Comparison of ENCODE assay signal across 8 mouse cellular contexts in the genomic region with DNA sequence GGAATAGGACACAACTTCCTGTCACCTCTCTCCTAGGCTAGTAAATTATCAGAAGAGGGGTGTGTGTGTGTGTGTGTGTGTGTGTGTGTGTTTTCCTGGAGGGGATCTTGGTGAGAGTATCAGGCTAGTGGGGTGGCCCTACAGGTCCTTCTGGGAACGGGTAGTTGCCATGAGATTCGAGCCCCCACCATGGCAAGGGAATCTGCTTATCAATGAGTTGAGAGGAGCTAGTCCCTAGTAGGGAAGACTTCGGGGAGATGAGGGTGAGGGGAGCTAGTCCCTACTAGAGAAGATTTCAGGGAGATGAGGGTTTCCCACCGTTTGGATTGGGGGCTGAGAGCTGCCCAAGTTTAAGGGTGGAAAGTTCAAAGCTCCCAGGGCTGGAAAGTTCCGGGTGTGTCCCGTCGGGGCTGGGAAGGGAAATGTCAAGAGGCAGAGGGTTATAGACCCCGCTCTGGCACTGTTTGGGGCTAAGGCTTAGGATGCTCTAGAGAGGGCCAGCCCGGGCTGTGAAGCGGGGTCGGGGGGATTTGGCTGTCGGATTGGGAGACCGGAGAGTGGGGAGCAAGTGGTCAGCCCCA. TPM values are rescaled to one million over a fixed set of nuclear protein-coding genes. Genes with fewer than 3 reads are reported as not detected.
DNase-seq lines count a peak whose midpoint lies in the region; ATAC-seq lines count a peak whose summit lies in the region.

No protein-coding gene starts in this region.

- H3K27me3 ChIP-seq in hindbrain, embryonic 11.5 days (ENCODE audit: control insufficient read depth, insufficient read depth, low read length) = no peaks in the 10 kb centered on the region
- H3K27me3 ChIP-seq in liver, embryonic 13.5 days = no peaks in the 10 kb centered on the region
- no peaks in the 10 kb centered on the region for H3K27me3 ChIP-seq in stomach, embryonic 16.5 days (ENCODE audit: control insufficient read depth, insufficient read depth, low read length)

- no peaks in the 10 kb centered on the region for H3K36me3 ChIP-seq in hindbrain, embryonic 11.5 days (ENCODE audit: control insufficient read depth, insufficient read depth, low read length)
- 0 out of 2 replicates have a peak, but pooled peaks cover 9% of the 10 kb centered on the region for H3K36me3 ChIP-seq in liver, embryonic 13.5 days
- H3K36me3 ChIP-seq in stomach, embryonic 16.5 days (ENCODE audit: control insufficient read depth, insufficient read depth, low read length) = 0 out of 2 replicates have a peak, but pooled peaks cover under 1% of the 10 kb centered on the region

- DNase-seq in heart, adult 8-10 months (ENCODE audit: low spot score) = peak; percentile 11
- DNase-seq in heart, postnatal 25 days (ENCODE audit: low spot score) = no peak
- DNase-seq in c-Kit-negative CD71-positive TER-119-positive erythroid progenitor cells, embryonic 14.5 days (ENCODE audit: low read depth, low spot score) = peak; percentile 28
- no peak for DNase-seq in hindbrain, embryonic 11.5 days (ENCODE audit: low spot score)
- no peak for DNase-seq in liver, embryonic 13.5 days
- no peak for DNase-seq in yolk sac, embryonic 10.5 days (ENCODE audit: low spot score)
- no peak for DNase-seq in gastrocnemius, adult 18-20 months (ENCODE audit: low spot score)

- ATAC-seq in hindbrain, embryonic 11.5 days (ENCODE audit: low FRiP score) = peak; percentile 4
- ATAC-seq in liver, embryonic 13.5 days (ENCODE audit: low read depth) = peak; percentile 29
- no peak for ATAC-seq in stomach, embryonic 16.5 days (ENCODE audit: insufficient read depth, low FRiP score)

- H3K4me1 ChIP-seq in hindbrain, embryonic 11.5 days (replicated peaks; ENCODE audit: control insufficient read depth, insufficient read depth, low read length) = no peaks in the 10 kb centered on the region
- H3K4me1 ChIP-seq in liver, embryonic 13.5 days (replicated peaks) = peaks cover 44% of the 10 kb centered on the region
- H3K4me1 ChIP-seq in stomach, embryonic 16.5 days (ENCODE audit: control insufficient read depth, insufficient read depth, low read length) = peaks cover 16% of the 10 kb centered on the region

- H3K27ac ChIP-seq in hindbrain, embryonic 11.5 days (ENCODE audit: low read depth, low read length) = peak overlapping the region; percentile 56
- peak overlapping the region; percentile 78 for H3K27ac ChIP-seq in liver, embryonic 13.5 days
- H3K27ac ChIP-seq in stomach, embryonic 16.5 days (ENCODE audit: low read length) = peak overlapping the region; percentile 93

- no peaks in the 10 kb centered on the region for H3K9me3 ChIP-seq in hindbrain, embryonic 11.5 days (ENCODE audit: control insufficient read depth, low read length)
- no peaks in the 10 kb centered on the region for H3K9me3 ChIP-seq in liver, embryonic 13.5 days (replicated peaks)
- H3K9me3 ChIP-seq in stomach, embryonic 16.5 days (replicated peaks; ENCODE audit: control insufficient read depth, low read length) = no peaks in the 10 kb centered on the region

- H3K4me2 ChIP-seq in hindbrain, embryonic 11.5 days (replicated peaks; ENCODE audit: low read depth, low read length) = peak overlapping the region; percentile 71
- H3K4me2 ChIP-seq in liver, embryonic 13.5 days = peak overlapping the region; percentile 92
- peak overlapping the region; percentile 93 for H3K4me2 ChIP-seq in stomach, embryonic 16.5 days (ENCODE audit: low read depth, low read length)

- H3K9ac ChIP-seq in hindbrain, embryonic 11.5 days (ENCODE audit: low read depth, low read length) = peak overlapping the region; percentile 95
- H3K9ac ChIP-seq in liver, embryonic 13.5 days = peak overlapping the region; percentile 87
- H3K9ac ChIP-seq in stomach, embryonic 16.5 days (ENCODE audit: low read length) = peak overlapping the region; percentile 98

- intact Hi-C loops in heart, postnatal 25 days (cut with DNase I) = no loop called here

- WGBS in hindbrain, embryonic 11.5 days = 2% methylated on average over 13 of the region's 13 CpGs
- 2% methylated on average over 13 of the region's 13 CpGs for WGBS in liver, embryonic 13.5 days (ENCODE audit: insufficient replicate concordance)
- whole genome bisulfite sequencing in stomach, embryonic 16.5 days = 2% methylated on average over 13 of the region's 13 CpGs

- H3K4me3 ChIP-seq in hindbrain, embryonic 11.5 days (ENCODE audit: low read depth, low read length) = peak overlapping the region; percentile 76
- peak overlapping the region; percentile 76 for H3K4me3 ChIP-seq in liver, embryonic 13.5 days (replicated peaks)
- peak overlapping the region; percentile 97 for H3K4me3 ChIP-seq in stomach, embryonic 16.5 days (replicated peaks; ENCODE audit: low read length)

RNA-seq across cellular contexts. Expression of a gene that starts 1.2 kb away (rescaled TPM):
- total RNA-seq in heart, adult 8-10 months (2022) = 10 to 100 TPM; 30.1 to 35.1 (median 31.0) TPM
- total RNA-seq in heart, postnatal 25 days (2021) = 10 to 100 TPM; 28.5 to 31.3 TPM
- 63.2 and 71.2 TPM in 2 replicates for polyA plus RNA-seq in hindbrain, embryonic 11.5 days (2014; fragmentation: Nextera tagmentation; extraction: Ambion mirVana)
- polyA plus RNA-seq in liver, embryonic 13.5 days (2015; fragmentation: Nextera tagmentation; extraction: Ambion mirVana) = 40.8 and 42.6 TPM in 2 replicates
- 78.6 and 84.0 TPM in 2 replicates for polyA plus RNA-seq in stomach, embryonic 16.5 days (2015; fragmentation: Nextera tagmentation; extraction: Ambion mirVana)
- total RNA-seq in gastrocnemius, adult 18-20 months (2021) = 10 to 100 TPM; 28.8 to 29.0 TPM

RNA-seq across cellular contexts. Expression of a gene that starts 20.0 kb away (rescaled TPM):
- total RNA-seq in heart, adult 8-10 months (2022) = not detected
- not detected for total RNA-seq in heart, postnatal 25 days (2021)
- polyA plus RNA-seq in hindbrain, embryonic 11.5 days (2014; fragmentation: Nextera tagmentation; extraction: Ambion mirVana) = not detected in 2 replicates
- not detected in 2 replicates for polyA plus RNA-seq in liver, embryonic 13.5 days (2015; fragmentation: Nextera tagmentation; extraction: Ambion mirVana)
- 0.21 TPM in 1 of 2 replicates, not detected in the other for polyA plus RNA-seq in stomach, embryonic 16.5 days (2015; fragmentation: Nextera tagmentation; extraction: Ambion mirVana)
- total RNA-seq in gastrocnemius, adult 18-20 months (2021) = not detected

RNA-seq across cellular contexts. Expression of a gene that starts 27.9 kb away (rescaled TPM):
- total RNA-seq in heart, adult 8-10 months (2022) = not detected
- total RNA-seq in heart, postnatal 25 days (2021) = not detected
- polyA plus RNA-seq in hindbrain, embryonic 11.5 days (2014; fragmentation: Nextera tagmentation; extraction: Ambion mirVana) = 0.37 and 0.47 TPM in 2 replicates
- polyA plus RNA-seq in liver, embryonic 13.5 days (2015; fragmentation: Nextera tagmentation; extraction: Ambion mirVana) = 0.07 and 0.08 TPM in 2 replicates
- 0.23 and 0.45 TPM in 2 replicates for polyA plus RNA-seq in stomach, embryonic 16.5 days (2015; fragmentation: Nextera tagmentation; extraction: Ambion mirVana)
- not detected for total RNA-seq in gastrocnemius, adult 18-20 months (2021)

RNA-seq across cellular contexts. Expression of a gene that starts 30.3 kb away (rescaled TPM):
- under 1 TPM; 0.09 to 0.25 (median 0.19) TPM for total RNA-seq in heart, adult 8-10 months (2022)
- total RNA-seq in heart, postnatal 25 days (2021) = under 1 TPM; 0.39 to 0.45 TPM
- polyA plus RNA-seq in hindbrain, embryonic 11.5 days (2014; fragmentation: Nextera tagmentation; extraction: Ambion mirVana) = 0.85 and 0.88 TPM in 2 replicates
- polyA plus RNA-seq in liver, embryonic 13.5 days (2015; fragmentation: Nextera tagmentation; extraction: Ambion mirVana) = 0.44 and 0.67 TPM in 2 replicates
- polyA plus RNA-seq in stomach, embryonic 16.5 days (2015; fragmentation: Nextera tagmentation; extraction: Ambion mirVana) = 0.87 and 1.2 TPM in 2 replicates
- under 1 TPM; 0.09 to 0.31 TPM for total RNA-seq in gastrocnemius, adult 18-20 months (2021)

RNA-seq across cellular contexts. Expression of a gene that starts 48.0 kb away (rescaled TPM):
- total RNA-seq in heart, adult 8-10 months (2022) = 10 to 100 TPM; 13.7 to 17.8 (median 16.3) TPM
- 10 to 100 TPM; 12.7 to 12.8 TPM for total RNA-seq in heart, postnatal 25 days (2021)
- 19.0 and 22.2 TPM in 2 replicates for polyA plus RNA-seq in hindbrain, embryonic 11.5 days (2014; fragmentation: Nextera tagmentation; extraction: Ambion mirVana)
- polyA plus RNA-seq in liver, embryonic 13.5 days (2015; fragmentation: Nextera tagmentation; extraction: Ambion mirVana) = 51.9 and 53.3 TPM in 2 replicates
- polyA plus RNA-seq in stomach, embryonic 16.5 days (2015; fragmentation: Nextera tagmentation; extraction: Ambion mirVana) = 42.5 and 42.7 TPM in 2 replicates
- total RNA-seq in gastrocnemius, adult 18-20 months (2021) = 10 to 100 TPM; 16.4 to 19.3 TPM

Comparison
In these comparisons a context has a peak if more than half of its experiments do, and no peak if none do; other contexts are left out.
1. DNase-seq: peak in heart, adult 8-10 months (single experiment) and c-Kit-negative CD71-positive TER-119-positive erythroid progenitor cells, embryonic 14.5 days (single experiment); none in heart, postnatal 25 days (single experiment), hindbrain, embryonic 11.5 days (single experiment), liver, embryonic 13.5 days (single experiment), yolk sac, embryonic 10.5 days (single experiment) and gastrocnemius, adult 18-20 months (single experiment).
2. Peak in every context shown above with its lines, with median percentiles within 50 percentile points of each other: H3K27ac ChIP-seq, H3K4me2 ChIP-seq, H3K4me3 ChIP-seq and H3K9ac ChIP-seq.